Mouse (Mus musculus): Measurements from ENCODE around the gene Gm42715.
"Not testable (repeated sequence)": the region's sequence is repeated elsewhere in the genome, so short reads cannot be mapped to it uniquely, and the experiment has no call there.

The Gm42715 gene

DNA sequence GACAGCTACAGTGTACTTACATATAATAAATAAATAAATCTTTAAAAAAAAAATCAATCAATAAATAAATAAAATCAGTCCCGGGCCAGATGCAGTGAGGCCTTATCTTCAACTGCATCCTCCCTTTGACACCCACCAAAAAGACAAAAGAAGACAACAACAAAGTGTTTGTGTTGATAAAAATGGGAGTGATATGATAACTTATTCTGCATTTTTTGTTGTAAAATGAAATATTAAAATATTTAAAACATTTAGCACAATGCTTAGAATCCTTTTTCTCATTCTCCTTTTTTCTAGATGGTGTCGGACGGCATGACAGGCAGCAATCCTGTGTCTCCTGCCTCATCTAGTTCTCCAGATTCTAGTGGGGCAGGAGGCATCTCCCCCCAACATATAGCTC lies at the start of gene Gm42715:
Gm42715 (plus strand) TSS at position 301 of the 400 bp plus-strand sequence.
- no peak for DNase-seq (ENCODE audit: extremely low read depth, low read depth, low spot score)

DNA sequence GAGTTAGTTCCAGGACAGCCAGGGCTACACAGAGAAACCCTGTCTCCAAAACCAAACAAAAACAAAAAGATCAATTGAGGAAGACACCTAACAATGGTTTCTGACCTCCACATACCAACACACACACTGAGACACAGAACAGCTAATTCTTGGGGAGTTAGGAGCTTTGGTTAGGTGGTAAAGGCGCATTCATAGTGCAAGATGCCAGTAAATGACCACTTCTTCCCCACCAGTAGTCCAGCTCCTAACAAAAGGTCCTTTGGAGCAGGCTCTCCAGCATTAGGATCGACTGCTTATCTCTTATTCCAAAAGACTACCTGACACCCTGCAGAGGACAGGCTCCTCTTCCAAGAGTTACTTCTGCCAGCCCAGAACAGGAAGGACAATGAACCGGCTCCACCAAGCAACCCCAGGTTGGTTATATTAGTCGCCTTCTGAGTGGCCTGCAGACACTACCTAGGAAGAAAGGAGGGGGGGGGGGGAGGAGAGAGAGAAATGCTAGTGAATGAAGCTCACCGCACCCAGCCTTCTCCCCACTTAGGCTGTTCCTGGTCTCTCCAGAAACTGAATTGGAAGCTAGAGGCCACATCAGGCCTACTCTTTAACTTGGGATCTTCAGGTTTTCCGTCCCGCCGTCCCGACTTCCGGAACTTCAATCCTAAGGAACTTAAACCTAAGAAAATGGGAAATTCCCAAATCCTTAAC lies 49.2 kb upstream of the Gm42715 start:
- DNase-seq (ENCODE audit: extremely low read depth, low read depth, low spot score): no peak

DNA sequence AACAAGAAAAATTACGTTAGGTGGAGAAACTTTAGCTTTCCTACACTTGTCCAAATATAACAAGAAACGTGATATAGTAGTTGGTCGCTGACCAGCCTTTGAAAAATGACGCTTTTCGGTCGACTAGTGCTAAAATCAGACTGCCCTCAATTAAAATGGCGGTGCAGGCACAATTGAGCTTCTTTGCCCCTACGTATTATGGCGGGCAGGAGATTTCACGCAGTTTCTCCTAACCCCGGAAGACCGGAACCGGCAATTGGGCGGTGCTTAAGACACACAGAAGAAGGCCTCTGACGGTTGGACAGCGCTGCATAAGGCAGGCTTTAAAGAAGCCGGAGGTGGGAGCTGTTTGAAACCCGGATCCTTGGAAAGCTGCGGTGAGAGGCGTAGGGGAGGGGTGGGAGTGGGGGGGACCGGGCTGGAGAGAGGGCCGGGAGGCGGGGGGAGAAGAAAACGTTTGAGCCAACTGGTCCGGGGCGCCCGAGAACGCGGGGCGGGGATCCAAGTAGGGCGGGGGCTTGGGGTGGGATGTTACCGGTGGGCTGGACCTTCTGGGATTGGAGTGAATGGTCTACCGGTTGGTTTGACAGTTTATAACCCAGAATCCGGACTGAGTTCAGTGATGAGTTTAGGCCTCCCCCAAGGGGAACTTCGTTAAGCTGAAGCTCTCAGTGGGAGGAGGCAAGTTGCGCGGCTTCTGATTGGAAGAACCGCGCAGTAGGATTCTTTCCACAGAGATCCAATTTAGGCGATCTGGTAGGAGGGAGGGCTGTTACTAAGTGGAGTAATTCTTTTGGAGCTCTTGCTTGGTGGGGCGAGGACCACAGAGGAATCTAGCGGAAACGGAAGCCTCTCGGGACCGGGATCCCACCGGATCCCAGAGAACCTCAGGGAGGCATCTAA lies 48.4 kb upstream of the Gm42715 start:
- peak; percentile 89 for DNase-seq (ENCODE audit: extremely low read depth, low read depth, low spot score)

DNA sequence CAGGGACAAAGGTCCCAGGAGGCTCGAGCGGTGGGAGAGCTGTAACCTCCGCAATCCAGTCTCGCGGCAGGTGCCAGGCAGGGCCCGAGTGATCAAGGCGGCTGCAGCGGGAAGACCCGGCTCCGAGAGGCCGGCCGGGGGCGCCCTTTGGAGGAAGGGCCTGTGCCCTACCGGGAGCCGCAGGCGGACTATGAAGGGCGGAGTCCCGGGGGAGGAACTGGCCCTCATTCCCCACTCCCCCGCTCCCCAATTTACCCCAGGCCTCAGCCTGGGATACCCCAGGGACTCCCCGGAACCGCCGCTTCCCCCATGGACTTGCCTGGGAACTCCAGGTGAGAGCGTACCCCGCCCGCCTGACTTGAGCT lies 47.8 kb upstream of the Gm42715 start:
- DNase-seq (ENCODE audit: extremely low read depth, low read depth, low spot score): no peak

DNA sequence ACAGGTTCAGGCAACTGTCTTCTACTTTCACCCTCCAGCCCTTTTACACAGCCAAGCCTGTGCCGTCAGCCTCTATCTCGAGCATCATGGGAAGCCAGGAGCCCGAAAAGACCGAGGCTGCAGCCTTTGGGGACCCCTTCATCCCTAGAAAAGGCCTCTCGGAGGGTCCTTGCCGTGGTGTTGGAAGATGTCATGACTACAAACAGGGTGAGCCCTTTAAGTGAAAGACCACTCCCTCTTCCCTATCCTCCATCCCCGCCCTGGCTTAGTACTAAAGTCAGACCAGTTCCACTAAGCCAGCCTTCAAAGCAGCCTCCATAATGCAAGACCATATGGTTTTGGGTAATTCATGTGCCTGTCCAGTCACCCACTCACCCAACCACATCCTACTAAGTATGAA lies 47.3 kb upstream of the Gm42715 start:
- DNase-seq (ENCODE audit: extremely low read depth, low read depth, low spot score): no peak

DNA sequence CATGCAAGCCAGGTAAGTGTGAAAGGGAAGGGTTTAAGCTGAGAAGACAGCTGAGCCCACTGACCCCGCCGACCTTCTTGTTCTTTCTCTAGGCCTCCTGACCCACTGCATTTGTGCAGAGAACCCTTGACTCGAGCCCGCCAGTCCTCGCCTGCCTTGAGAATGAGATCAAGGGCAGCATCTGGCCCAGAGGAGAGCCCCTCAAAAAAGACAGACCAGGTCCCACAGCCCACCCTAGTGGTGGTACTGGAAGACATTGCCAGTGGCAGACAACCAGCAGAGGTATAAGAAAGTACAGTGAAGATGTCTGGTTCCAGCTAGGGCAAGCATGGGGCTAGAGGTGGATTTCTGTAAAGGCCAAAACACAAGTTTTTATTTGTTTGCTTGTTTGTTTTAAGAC lies 45.7 kb upstream of the Gm42715 start:
- DNase-seq (ENCODE audit: extremely low read depth, low read depth, low spot score): no peak

DNA sequence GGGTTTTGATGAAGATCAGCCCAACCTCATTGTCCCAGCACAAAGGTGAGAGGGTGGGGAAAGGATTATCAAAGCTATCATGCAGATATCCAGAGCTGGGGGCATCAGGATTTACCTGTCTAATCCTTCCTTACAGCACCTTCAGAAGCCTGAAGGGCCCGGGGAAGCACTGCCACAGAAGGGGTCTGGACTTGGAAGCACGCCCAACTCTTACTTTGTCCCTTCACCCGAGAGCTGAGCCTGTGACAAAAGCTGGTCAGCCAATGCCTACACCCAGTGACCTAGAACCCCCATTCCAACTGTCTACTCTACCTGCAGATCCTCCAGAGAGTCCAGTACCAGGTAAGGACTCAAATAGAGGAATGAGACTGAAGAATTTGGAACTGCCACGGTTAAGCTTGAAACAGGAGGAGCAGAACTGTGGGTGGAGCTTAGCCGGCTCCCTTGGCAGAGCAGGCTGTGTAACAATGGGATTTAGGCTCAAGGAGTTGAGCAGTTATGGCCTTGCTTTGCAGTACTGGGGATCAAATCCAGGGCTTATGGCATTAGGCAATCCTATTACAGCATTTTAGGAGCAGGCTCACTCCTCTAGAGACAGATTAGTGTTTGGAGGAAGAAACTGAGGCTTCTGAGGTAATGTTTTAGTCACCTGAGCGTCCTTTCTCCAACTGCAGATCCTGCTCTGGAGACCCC lies 44.9 kb upstream of the Gm42715 start:
- DNase-seq (ENCODE audit: extremely low read depth, low read depth, low spot score): peak; percentile 80

DNA sequence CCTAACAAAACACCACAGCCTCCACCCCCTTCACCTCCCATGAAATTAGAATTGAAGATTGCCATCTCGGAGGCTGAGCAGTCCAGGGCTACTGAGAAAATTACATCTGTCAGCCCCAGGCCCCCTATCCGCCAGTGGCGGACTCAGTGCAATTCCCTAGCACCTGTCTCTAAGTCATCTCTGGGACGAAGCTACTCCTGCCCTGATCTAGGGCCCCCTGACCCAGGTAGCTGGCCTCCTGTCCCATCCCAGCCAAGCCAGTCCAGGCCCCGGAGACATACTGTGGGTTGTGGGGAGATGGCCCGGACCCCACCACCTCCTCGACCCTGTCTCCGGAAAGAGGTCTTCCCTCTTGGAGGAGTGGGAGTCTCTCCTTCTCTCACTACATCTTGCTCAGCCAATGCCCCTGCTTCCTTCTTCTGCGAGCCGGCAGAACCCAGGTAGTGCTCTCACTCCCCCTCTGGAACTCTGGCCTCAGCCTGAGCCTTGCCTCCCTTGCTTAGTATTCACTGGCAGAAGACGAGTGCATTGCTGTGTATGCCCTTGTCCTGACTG lies 44.1 kb upstream of the Gm42715 start:
- DNase-seq (ENCODE audit: extremely low read depth, low read depth, low spot score): no peak

DNA sequence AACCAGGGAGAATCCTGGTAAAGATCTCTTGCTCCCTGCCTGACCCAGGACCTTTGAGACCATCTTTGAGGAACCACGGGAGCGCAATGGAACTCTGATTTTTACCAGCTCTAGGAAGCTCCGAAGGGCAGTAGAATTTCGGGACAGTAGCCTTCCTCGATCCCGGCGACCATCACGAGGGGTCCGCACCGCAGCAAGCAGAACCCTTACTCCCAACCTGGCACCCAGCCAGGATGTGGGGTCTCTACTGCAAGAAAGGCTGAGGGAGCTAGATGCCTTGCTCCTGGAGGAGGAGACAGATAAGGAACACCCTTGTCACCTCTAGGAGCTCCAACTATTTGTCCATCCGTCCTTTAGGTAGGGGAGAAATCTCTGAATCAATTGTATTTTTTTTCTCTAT lies 43.0 kb upstream of the Gm42715 start:
- no peak for DNase-seq (ENCODE audit: extremely low read depth, low read depth, low spot score)

DNA sequence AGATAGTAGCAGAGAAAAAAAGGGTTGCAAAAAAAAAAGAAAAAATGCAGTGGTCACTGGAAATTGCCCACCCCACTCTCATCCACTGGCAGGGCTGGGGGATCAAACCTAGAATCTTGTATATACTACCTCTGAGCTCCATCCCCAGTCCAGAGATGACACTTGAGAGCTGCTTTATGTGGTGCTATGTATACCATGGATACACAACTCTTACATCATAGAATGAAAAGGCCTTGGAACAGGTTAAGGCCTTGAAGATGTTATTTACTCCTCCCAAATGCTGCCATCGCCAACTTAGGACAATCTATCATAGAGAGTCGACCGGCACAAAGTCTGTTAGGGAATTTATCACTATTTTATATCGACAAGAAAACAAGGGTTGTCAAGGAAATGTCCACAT lies 42.5 kb upstream of the Gm42715 start:
- DNase-seq (ENCODE audit: extremely low read depth, low read depth, low spot score): no peak

DNA sequence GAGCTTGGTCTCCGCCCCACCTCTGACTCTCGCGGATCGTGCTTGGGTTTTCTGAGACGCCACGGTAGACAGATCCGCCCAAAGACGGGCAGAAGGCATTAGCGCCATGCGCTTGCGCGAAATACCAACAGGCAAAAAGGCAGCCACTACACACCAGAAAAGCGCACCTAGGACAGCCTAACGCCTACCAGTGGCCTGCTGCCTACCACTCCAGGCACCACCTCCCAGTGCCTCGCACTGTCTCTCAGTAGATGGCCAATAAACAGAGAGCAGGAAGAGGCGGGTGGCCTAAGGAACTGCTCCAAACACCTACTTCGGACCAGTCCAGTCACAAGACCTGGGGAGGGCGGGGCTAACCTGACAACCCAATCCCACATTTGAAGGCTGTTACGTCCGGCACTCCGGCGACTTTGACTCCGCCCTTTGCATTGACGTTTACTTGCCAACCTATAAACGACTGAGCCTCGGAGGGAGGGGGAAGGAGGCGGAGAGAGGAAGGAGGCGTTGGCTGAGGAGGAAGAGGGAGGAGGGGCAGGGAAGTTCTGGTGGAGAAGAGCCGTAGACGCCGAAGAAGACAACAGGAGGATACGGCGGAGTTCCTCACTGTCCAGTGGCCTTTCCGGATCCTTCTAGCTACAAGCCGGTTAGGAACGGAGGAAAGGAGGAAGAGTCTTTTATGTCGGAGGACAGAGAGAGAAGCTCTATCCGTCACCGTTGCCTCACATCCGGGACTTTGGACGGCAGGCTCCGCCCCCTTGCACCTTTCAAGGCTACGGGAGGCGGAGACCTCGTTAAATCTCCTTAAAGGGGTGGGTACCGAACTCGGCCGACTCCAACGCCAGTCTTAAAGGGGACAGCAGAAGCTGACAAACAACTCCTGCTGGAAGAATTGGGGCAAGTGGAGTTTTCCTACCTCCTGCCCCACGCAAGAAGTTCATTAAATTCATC lies 41.4 kb upstream of the Gm42715 start:
- DNase-seq (ENCODE audit: extremely low read depth, low read depth, low spot score): peak; percentile 100

DNA sequence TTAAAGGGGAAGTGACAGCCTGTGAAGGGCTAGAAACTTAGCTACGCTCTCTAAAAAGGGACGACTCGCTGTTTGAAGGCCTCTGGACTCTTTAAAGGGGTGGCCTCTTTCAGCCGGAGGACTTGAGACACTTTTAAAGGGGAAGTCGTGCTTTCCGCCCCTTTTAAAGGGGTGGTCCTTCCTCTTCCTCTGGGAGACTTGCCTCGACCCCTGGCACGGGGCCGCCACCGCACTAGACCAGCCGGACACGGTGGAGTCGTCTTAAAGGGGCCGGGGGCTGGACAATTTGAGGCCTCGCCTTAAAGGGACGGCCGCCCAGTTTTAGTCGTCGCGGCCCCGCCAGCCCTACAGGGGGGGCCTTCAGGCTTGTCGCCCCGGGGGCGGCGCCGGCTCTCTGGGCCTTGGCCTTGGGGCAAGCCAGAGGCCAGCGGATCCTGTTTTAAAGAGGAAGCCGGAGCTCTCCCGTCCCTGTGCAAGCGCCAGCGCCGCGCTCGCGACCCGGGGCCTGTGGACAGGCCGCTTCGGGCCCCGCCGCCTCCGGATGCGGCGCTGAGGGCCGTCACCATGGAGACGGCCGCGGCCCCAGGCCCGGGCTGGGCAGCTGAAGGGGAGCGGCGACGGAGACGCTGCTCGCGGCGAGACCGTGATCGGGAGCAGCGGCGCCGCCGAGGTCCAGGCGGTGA lies 40.6 kb upstream of the Gm42715 start, which contains the start of gene Fbrs:
Fbrs (plus strand) TSS at position 565 of the 683 bp plus-strand sequence.
- DNase-seq (ENCODE audit: extremely low read depth, low read depth, low spot score): peak; percentile 81

DNA sequence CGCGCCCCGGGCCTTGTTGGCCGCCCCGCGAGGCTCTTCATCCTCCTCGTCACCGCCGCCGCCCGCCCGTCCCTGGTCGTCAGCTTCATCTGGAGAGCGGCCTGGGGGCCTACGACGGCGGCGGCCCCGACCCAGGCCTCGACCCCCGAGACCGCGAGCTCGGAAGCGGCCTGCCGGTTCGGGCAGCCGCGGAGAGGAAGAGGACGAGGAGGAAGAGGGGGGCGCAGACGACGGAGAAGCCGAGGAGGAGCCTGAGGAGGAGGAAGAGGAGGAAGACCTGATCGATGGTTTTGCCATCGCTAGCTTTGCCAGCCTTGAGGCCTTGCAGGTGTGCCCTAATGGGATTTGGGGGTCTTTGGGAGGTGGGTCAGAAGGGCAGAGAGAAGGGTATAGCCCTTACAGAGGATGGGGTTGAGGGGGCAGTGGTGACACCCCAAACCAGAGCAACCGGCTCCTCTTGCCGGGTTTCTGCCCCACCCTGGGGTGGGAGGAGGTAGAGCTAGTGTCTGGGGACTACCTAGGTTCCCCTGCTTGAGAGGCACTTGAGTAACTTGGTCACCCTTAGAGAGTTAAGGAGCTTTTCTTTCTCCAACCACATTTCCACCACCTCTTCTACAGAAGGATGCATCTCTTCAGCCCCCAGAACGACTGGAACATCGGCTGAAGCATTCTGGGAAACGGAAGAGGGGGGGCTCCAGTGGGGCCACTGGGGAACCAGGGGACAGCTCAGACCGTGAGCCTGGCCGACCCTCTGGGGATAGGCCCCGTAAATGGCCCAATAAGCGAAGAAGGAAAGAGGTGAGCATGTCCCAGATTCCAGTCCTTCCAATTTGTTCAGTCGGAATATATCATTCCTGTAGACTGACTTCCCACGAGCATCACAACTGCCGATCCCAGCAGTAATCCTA lies 39.8 kb upstream of the Gm42715 start:
- no peak for DNase-seq (ENCODE audit: extremely low read depth, low read depth, low spot score)

DNA sequence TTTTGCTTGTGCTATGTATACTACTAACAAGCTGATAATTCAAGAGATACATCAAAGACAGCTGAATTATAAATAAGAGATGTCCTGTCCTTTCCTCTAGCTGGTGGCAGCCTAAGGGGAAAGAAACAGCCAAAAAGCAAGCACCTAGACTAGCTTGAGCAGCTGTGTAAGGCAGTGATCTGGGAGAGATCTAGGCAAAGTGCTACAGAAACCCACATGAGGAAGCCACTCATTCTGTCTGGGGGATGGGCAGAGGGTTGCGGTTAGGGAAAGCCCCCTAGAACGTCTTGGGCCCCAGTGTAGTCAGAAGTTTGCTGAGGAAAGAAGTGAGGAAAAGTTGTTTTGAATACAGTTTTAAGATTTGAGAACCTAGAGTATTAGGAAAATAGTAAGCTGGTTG lies 39.1 kb upstream of the Gm42715 start:
- DNase-seq (ENCODE audit: extremely low read depth, low read depth, low spot score): no peak

DNA sequence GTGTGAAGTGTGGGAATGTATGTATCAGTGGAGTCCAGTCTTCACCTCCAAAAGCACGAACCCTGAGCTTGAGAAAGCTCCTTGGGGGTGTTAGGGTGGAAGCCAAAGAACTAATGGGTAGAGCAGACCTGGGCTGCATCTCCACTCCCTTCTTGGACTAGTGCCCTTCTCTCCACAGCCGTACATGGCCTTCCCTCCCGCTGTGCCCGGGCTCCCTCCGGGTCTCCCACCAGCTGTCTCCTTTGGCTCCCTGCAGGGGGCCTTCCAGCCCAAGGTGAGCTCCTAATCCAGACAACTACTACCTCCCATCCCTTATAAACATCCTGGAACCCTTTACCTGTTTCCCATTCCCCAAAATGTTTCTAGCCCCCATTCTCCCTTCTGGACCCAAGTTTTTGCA lies 34.0 kb upstream of the Gm42715 start:
- no peak for DNase-seq (ENCODE audit: extremely low read depth, low read depth, low spot score)

DNA sequence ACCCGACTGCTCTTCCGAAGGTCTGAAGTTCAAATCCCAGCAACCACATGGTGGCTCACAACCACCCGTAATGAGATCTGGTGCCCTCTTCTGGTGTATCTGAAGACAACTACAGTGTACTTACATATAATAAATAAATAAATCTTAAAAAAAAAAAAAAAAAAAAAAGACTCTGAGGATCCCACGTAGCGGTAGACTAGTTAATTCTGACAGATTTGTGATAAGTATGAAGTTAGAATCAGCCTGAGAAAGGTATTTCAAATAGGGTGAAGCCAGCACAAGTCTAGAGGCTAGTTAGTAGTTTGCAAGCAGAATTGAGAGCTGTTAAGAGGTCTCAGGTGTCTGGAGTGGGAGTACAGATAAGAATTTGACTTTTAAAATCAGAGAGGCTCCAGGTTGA lies 31.0 kb upstream of the Gm42715 start:
- not testable (repeated sequence) for DNase-seq (ENCODE audit: extremely low read depth, low read depth, low spot score)

DNA sequence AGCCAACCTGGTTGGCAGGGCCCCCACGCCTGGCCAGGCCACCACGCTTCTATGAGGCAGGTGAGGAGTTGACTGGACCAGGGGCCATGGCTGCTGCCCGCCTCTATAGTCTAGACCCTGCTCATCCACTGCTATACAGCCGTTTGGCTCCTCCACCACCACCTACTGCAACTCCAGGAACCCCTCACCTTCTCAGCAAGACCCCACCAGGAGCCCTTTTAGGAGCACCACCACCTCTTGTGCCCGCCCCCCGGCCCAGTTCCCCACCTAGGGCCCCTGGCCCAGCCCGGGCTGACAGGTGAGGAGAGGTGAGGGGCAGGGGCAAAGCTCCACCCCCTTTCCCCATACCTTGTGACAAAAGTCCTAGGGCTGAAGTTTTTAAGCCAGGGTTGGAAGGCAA lies 29.4 kb upstream of the Gm42715 start:
- no peak for DNase-seq (ENCODE audit: extremely low read depth, low read depth, low spot score)

DNA sequence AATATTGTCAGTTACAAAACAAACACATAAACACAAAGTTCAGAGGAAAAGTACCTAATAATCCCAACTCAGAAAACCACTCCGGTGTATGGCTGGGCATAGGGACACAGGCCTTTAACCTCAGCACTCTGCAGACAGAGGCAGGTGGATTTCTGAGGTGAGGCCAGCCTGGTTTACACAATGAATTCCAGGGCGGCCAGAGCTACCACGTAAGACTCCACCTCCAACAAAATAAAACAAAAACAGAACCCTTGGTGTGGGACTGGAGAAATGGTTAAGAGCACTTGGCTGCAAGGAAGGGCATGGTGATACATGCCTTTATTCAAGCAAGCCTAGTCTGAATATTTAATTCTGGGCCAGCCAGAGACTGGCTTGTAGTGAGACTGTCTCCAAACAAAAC lies 27.5 kb upstream of the Gm42715 start:
- no peak for DNase-seq (ENCODE audit: extremely low read depth, low read depth, low spot score)

DNA sequence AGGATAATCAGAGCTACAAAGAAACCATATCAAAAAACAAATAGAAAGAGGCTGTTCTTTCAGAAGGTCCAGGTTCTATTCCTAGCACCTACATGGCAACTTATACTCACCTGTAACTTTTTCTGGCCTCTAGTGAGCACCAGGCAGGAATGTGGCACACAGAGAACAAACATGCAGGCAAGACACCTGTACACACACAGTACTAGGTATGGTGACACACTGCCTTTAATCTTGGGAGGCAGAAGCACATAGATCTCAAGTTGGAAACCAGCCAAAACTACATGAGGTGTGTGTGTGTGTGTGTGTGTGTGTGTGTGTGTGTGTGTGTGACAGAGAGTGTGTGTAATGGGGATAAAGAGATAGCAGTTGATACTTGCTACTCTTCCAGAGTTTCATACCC lies 24.7 kb upstream of the Gm42715 start:
- no peak for DNase-seq (ENCODE audit: extremely low read depth, low read depth, low spot score)
